Mouse (Mus musculus) adipocyte (in vitro differentiated cells): ENCODE results near the gene Ubxn4.
"Not testable (repeated sequence)": the region's sequence is repeated elsewhere in the genome, so short reads cannot be mapped to it uniquely, and the experiment has no call there.

ENCODE experiments used
- DNase-seq: peaks from one replicate; pipeline ENCODE4 v3.0.0-alpha.2; 2016; ENCODE audit warnings: low spot score

Gene Ubxn4

GRCm38 (mm10) chr1:128243627-128243995, at the start of gene Ubxn4:
TSS of gene Ubxn4 (plus strand) at chr1:128243964.
- no peak for DNase-seq

DNA sequence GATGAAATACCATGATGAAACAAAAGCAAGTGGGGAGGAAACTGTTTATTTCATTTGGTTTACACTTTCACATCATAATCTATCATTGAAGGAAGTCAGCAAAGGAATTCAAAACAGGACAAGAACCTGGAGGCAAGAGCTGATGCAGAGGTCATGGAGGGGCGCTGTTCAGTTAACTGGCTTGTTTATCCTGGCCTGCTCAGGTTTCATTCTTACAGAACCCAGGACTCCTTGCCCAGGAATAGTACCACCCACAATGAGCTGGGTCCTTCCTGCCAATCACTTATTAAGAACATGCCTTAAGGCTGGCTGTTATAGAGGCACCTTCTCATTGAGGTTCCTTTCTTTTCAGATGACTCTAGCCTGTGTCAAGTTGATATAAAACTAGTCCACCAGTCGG, 49.8 kb upstream of the Ubxn4 start:
- DNase-seq: no peak

- no peak for DNase-seq
These were observed 46.4 kb upstream of the Ubxn4 start for GRCm38 (mm10) chr1:128197353-128197752.

DNA sequence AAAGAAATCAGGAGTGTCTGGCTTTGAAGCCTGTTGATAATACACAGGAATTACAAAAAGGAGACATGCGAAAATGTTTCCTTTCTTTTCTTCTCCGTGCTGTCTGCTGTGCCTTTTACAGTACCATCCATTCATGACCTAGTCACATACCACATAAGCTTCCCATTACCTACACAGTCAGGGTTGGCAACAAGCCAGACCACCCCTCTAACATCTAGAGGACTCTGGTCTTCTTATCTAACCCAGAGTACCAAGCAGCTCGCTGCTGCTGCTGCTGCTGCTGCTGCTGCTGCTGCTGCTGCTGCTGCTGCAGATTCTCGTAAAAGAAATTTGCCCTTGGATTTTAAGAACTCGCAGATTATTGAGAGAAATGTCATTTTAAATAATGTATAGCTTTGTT, 30.5 kb upstream of the Ubxn4 start:
- no peak for DNase-seq

GRCm38 (mm10) chr1:128221886-128222285, 21.9 kb upstream of the Ubxn4 start:
- no peak for DNase-seq

DNA sequence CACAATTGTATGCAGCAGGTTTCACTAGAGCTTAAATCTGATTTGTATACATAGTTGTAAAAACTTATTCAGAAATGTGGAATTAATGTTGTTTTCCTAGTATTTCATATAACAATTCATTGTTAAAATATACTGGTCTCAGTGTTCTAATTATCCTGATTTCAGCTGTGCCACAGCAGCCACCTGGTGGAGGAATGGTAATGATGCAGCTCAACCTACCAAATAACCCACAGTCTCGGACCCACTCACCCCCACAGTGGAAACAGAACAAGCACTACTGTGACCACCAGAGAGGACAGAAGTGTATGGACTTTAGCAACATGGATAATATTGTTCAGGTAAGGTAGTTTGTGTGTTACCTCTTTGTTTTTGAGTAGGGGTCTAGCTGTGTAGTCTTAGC, 20.5 kb upstream of the Ubxn4 start:
- DNase-seq: peak; percentile 17

DNA sequence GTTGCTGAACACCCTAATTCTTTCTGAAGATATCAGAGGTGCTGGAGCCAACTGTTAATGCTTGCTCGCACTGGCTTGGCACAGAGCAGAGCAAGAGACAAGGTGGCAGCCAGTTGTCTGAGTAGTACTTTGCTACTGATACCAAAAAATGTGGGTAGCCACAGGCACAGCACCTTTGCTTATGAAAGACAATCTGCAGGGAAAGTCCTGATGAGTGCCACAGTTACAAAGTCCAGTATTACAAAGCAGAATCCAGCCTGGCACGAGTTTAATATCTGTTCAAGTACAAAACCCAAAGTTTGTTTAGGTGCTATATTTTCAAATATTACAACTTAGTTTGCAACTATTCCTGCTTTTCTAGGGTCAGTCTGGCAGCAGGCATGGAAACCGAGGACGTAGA, 8.6 kb upstream of the Ubxn4 start:
- no peak for DNase-seq

DNA sequence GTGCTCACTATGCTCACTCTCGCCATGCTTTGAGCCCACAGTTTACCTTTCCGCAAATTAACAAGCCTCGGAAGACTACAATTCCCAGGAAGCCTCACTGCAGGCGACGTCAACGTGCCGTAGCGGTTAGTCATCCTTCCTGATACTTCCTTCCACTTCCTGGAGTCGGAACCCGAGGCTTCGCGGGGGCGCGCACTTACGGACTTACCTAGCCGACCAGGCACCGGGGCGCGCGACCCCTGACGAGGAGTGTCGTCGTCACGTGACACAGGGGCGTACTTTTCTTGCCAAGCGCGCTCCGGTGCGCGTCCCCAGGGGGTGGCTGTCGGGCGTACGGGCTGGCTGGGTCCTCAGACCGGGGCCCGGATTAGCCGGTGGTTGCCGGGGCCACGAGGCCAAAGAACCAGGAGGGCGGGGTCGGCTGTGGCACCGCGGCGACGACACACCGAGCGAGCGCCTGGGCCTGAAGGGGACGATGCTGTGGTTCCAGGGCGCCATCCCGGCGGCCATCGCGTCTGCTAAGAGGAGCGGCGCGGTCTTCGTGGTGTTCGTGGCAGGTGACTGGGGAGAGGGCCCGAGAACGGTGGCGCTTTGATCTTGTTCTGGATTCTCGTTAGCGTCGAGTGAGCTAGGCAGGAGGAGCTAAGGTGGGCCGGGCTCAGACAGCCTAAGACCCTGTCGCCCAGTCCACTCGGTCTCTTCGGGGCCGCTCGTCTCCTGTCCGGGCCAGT, 397 bp downstream of the Ubxn4 start:
- DNase-seq: peak; percentile 92

DNA sequence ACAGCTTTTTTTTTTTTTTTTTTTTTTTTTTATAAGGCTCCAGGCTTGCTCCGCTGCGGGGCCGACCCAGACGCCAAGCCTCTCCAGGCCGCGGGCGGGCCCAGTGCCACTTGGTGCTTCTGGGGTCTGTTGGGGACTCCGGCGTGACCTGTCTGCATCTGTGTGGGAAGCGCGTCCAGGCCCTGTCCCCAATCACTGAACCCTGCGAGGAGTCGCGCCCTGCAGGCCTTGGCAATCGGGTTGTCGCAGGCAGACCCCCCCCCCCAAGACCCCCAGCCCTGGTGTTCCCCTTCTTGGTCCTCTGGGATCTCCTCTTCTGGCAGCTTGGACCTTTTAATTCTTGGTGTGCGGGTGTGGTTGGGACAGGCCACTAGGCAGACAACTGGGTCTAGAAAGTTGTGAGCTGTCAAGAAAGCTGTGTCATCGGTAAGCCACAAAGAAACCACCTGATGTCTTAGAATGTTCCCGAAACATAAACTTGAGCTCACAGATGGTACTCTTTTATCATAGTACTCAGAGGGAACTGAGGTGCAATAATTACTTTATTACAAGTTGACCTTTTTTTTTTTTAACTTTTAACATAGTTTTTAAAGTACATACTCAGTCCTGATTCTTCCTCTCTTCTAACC, 1.1 kb downstream of the Ubxn4 start:
- DNase-seq: peak; percentile 53

DNA sequence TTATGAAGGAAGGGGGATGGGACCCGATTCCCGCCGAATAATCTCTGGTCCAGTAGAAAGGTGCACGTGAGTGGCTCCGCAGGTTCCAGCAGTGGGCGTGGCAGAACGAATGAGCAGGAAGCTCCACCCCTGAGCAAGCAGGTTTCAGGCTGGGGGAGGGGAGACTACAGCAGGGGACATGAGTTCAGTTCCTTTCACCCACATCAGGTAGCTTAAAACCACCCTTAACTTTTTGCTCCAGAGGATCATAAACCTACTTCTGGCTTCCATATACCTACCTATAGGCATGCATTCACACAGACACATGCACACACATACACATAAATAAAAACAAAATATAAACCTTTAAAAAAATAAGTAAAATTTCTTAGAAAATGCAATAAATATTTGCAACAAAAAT, 23.3 kb downstream of the Ubxn4 start:
- not testable (repeated sequence) for DNase-seq

DNA sequence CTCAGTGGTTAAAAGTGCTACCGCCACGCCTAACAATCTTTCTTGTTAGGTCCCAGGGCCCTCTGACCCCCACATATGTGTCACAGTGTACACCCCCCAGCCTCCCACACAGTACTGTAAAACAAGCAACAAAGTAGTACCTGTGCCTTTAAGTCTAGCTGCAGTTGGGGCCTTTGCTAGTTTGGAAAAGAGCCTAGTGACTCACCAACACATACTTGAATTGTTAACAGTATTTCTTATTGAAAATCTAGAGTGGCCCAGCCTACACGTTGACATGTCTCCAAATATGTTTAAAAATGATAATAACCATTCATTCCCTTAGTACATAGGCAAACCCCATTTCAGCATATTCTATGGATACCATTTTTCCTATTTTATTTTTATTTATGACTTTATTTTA, 27.0 kb downstream of the Ubxn4 start:
- DNase-seq: no peak

DNA sequence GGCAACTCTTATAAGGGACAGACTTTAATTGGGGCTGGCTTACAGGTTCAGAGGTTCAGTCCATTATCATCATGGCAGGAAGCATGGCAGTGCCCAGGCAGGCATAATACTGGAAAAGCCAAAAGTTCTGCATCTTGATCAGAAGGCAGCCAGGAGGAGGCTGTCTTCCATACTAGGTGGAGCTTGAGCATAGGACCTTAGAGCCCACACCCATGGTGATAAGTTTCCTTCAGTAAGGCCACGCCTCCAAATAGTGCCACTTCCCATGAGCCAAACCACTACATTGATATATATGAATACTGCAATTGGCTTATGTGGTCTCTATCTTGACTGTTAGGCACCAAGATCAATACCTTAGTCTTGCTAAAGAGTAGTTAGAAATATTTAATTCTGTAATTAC, 32.1 kb downstream of the Ubxn4 start:
- no peak for DNase-seq

DNA sequence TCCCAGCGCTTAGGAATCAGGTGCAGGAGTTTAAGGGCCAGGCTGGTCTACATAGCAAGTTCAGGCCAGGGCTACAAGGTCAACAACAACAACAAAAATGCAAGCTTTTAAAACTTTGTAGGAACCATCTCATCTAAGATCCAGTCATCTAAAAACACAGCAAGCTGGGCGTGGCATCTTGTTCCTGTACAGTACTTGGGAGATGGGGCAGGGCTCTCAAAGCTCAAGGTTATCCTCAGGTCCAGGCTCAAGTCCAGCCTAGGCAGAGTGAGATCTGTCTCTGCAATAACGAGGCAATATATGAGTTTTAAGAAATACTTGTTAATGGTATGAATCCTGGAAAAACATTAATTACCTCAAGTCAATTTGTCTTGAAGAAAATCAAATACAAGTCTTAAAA, 34.8 kb downstream of the Ubxn4 start:
- DNase-seq: no peak

- DNase-seq: no peak
These were observed 38.0 kb downstream of the Ubxn4 start for GRCm38 (mm10) chr1:128281753-128282152.

GRCm38 (mm10) chr1:128282924-128283323, 39.2 kb downstream of the Ubxn4 start:
- no peak for DNase-seq

GRCm38 (mm10) chr1:128284157-128284690, 40.5 kb downstream of the Ubxn4 start:
- no peak for DNase-seq

GRCm38 (mm10) chr1:128285136-128285535, 41.4 kb downstream of the Ubxn4 start:
- DNase-seq: no peak

- DNase-seq: no peak
These were observed 46.5 kb downstream of the Ubxn4 start for GRCm38 (mm10) chr1:128290295-128290694.

DNA sequence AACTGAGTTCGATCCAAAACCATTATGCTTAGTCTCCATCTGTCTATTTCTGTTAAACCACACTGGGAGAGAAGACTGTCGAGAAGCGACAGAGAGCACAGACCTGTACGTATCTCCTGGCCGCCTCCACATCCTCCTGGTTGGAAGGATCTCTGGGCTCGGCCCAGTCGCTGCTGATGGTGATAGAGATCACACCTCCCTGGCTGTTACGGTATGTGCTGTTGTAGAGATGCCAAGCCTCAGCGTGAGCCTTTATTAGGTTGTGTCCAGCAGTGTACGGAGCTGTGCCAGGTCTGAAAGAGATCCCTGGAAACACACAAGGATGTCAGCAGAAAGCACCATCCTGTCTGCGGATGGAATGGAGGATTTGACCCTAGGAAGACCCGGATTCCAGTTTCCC, 49.8 kb downstream of the Ubxn4 start:
- DNase-seq: no peak

DNA sequence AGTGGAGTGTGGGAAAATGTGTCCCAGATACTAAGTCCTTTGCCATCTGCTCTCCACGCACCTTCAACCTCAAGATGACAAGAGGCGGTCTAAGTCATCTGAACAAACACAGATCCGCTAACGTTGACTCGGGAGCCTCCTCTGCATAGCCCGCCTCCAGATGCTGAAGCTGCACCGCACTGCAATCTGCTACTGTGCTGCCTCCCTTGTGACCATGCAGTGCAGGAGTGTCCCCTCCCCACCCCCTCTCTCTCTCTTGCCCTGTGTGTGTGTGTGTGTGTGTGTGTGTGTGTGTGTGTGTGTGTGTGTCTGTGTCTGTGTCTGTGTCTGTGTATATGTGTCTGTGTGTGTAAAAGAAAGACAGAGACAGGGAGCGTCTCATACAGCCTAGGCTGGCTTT, 51.5 kb downstream of the Ubxn4 start:
- no peak for DNase-seq

GRCm38 (mm10) chr1:128295717-128296528, 52.2 kb downstream of the Ubxn4 start:
- no peak for DNase-seq

DNA sequence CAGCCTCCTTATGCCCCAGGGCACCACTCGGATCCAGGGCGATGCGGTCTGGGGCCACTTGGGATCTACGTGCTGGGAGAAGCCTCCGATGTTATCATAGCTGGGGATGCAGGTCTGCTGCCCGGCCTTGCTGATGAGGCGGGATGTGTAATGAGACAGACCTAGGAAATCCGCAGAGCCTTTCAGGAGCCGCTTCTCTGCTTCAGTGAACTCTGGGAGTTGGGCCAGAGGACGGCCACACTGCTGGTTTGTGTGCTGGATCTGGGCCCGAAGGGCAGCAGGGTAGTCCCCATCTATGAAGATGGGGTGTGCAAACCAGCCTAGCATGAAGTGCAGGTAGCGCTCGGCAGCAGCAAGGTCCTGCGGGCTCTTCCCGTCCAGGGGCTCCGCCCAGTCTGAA, 60.1 kb downstream of the Ubxn4 start:
- DNase-seq: no peak

- DNase-seq: no peak
These were observed 65.3 kb downstream of the Ubxn4 start for GRCm38 (mm10) chr1:128309043-128309442.
